Mouse (Mus musculus) CH12.LX (cell line): ENCODE data around the gene Dusp14.

Experiments
- CHD2 ChIP-seq: IDR thresholded peaks from 2 replicates; pipeline ENCODE4 v1.6.1; 2011; ENCODE audit warnings: low read length, improper control_type of control experiment
- CTCF ChIP-seq, 2 experiments: IDR thresholded peaks in 1 of 2; conservative IDR thresholded peaks in 1 of 2; 2 replicates each; pipeline ENCODE4 v1.5.1; 2011 to 2012; ENCODE audit warnings: low read depth in 2 of 2, low read length in 2 of 2, improper control_type of control experiment in 1 of 2, inconsistent platforms in 1 of 2, mild to moderate bottlenecking in 1 of 2, moderate library complexity in 1 of 2
- E2F4 ChIP-seq: IDR thresholded peaks from 2 replicates; pipeline ENCODE4 v1.6.1; 2011; ENCODE audit warnings: low read depth, low read length, improper control_type of control experiment; ENCODE audit not compliant: insufficient replicate concordance
- EP300 ChIP-seq: IDR thresholded peaks from 2 replicates; pipeline ENCODE4 v1.6.1; 2011; ENCODE audit warnings: low read length, improper control_type of control experiment
- MAFK ChIP-seq: IDR thresholded peaks from 2 replicates; pipeline ENCODE4 v1.6.1; 2011; ENCODE audit warnings: low read length, improper control_type of control experiment; ENCODE audit not compliant: insufficient replicate concordance
- MAX ChIP-seq: IDR thresholded peaks from 2 replicates; pipeline ENCODE4 v1.6.1; 2011; ENCODE audit warnings: low read length, improper control_type of control experiment
- MYC ChIP-seq: IDR thresholded peaks from 2 replicates; pipeline ENCODE4 v1.6.1; 2011; ENCODE audit warnings: low read depth, mild to moderate bottlenecking, improper control_type of control experiment, low read length
- NRF1 ChIP-seq: IDR thresholded peaks from 2 replicates; pipeline ENCODE4 v1.6.1; 2014; ENCODE audit warnings: low read depth, mild to moderate bottlenecking, inconsistent platforms, low read length, improper control_type of control experiment, moderate library complexity
- POLR2A ChIP-seq: IDR thresholded peaks from 2 replicates; pipeline ENCODE4 v1.6.1; 2011; ENCODE audit warnings: low read depth, mild to moderate bottlenecking, improper control_type of control experiment, low read length
- TBP ChIP-seq: conservative IDR thresholded peaks from 2 replicates; pipeline ENCODE4 v1.6.1; 2011; ENCODE audit warnings: low read depth, low read length, improper control_type of control experiment
- TCF12 ChIP-seq: IDR thresholded peaks from 2 replicates; pipeline ENCODE4 v1.6.1; 2014; ENCODE audit warnings: low read depth, mild to moderate bottlenecking, inconsistent platforms, low read length, improper control_type of control experiment
- USF2 ChIP-seq: conservative IDR thresholded peaks from 2 replicates; pipeline ENCODE4 v1.6.1; 2011; ENCODE audit warnings: low read depth, low read length, improper control_type of control experiment
- ZMIZ1 ChIP-seq: IDR thresholded peaks from 2 replicates; pipeline ENCODE4 v1.6.1; 2012; ENCODE audit warnings: low read depth, mild to moderate bottlenecking, inconsistent platforms, low read length, improper control_type of control experiment

DNA sequence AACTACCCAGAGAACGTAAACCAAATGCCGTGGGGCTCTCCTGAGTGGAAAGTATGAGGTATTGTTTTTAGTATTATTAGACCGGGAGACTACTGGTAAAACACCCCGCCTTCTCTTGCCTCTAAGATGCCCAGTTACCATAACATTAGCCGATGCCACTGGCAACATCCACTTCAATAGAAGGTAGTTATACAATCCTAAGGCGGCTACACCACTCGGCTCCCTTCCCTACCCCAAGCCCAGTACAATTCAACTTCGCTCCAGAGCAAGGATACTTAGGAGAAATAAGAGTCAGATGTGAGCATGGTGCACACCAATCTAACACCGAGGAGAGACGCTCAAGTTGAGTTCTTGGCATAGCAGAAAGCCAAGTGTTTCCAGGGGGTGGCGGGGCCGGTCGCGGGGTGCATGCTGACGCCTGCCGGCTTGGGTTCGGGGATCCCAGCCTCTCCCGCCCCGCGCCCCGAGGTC is 1.3 kb downstream of the Dusp14 start:
- TF ChIP-seq TCF12 (no peak; the same call in 1 of the 2 replicates), EP300 (no peak), CTCF (conservative IDR thresholded peaks at IDR 0.05 in 1 of 2, IDR thresholded peaks at IDR 0.05 in 1 of 2; ENCODE audit: low read depth in 2 of 2, low read length in 2 of 2) (no peak), MAX (peak; percentile 62; the same call in 1 of the 2 replicates), NRF1 (no peak), POLR2A (no peak), TBP (0 out of 2 replicates have a peak, but pooled peaks have one; percentile 14), E2F4 (no peak), MYC (no peak), ZMIZ1 (no peak), USF2 (no peak), CHD2 (no peak), MAFK (no peak)
